Mouse (Mus musculus): ENCODE measurements around the gene Dyrk1a.
A peak's percentile ranks its signal among the peaks of the same experiment; 100 is the strongest.

Gene Dyrk1a

DNA sequence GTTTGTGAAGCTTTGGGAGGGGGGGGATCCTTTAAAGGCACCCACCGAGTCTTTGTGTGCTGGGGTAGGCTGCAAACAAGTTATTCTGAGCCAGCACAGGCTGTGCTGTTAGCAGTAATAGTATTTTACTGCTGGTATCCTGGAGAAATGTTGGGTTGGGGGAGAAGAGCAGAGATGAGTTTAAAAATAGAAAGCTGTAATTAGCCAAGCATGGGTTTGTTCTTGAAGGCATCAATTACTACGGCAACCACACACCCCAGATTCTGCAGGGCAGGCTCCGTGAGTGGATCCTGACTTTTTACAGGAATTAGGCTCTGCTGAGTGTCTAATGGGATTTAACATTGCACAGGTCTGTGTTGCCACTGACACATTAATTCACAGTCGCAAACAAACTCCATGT lies 149.1 kb downstream of the Dyrk1a start:
- DNase-seq (ENCODE audit: low read depth), result no peak

DNA sequence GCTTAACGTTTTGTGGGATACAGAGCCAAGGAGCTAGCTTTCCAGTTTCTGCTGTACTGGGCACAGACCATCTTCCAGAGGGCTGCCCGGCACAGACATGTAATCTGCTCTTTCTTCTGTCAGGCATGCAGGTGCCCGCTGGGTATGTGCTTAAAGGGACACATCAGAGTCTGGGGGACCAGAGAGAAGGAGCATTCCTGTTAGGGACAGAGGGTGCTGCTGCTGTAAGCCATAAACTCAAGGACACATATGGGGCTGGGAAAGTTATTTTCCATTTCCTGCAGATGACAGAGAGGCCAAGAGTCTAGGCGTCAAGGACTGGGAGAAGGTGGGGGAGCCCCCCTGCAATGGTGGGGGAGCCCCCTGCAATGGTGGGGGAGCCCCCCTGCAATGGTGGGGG lies 149.7 kb downstream of the Dyrk1a start:
- no peak for DNase-seq (ENCODE audit: low read depth)

DNA sequence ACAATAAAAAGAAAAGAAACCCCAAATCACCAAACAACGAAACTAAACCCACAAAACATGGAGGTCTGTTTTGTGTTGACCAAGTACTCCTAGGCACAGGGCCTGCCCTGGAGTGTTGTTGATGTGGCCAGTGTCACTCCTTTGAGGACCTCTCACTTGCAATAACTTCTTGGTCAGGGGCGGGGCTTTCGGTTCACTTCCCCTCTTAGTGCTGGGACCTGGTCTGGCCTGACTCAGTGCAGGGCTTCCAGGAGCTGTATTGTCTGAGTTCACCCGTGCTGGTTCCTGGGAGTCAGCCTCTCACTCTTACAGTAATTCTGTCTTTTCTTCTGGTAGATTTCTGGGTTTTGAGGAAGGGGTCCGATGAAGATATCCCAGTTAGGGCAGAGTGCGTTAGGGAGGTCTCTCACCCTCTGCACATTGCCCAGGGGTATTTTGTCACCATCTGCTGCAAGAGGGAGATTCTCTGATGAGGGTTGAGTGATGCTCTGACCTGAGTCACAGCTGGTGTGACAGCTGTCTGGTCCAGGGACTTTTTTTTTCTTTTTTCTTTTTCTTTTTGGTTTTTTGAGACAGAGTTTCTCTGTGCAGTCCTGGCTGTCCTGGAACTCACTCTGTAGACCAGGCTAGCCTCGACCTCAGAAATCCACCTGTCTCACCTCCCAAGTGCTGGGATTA lies 150.8 kb downstream of the Dyrk1a start:
- DNase-seq (ENCODE audit: low read depth), result peak; percentile 53

DNA sequence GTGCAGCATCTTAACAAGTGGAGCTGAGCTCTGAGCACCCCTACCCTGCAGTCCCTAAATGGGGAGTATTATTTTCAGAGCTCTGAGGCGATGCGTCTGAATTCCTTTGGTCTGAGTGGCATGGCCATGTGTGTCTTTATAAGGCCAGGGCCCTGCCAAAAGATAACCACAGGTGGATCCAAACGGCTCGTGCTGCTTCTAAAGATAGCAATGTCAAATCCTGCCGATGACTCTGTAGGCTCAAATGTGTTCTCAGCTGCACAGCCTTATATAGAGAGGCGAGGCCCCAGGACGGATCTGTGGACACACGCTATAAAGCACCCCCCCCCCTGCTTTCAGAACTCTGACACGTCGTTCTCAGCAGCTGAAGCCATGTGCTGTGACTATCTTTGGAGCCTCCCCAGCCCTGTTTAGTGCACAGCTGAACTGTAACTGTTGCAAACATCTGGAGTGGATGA lies 151.8 kb downstream of the Dyrk1a start:
- DNase-seq (ENCODE audit: low read depth), result no peak

DNA sequence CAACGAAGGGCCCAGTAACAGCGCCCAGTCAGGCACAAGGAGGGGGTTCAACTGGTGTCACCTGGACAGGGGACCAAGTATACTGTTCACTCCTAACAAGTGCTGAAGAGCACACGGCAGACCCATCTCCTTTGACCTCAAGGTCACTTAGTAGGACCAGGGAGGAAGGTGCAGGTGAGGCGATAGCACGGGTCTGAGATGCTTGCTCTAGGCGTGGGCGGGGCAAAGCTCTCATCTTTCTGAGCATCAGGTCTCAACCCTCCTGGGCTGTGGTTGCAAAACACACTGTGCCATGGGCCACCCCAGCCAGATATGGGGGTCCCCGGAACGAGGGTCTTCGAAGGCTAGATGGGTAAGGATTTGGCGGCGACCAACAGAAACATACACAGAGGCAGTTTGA lies 153.1 kb downstream of the Dyrk1a start:
- no peak for DNase-seq (ENCODE audit: low read depth)

DNA sequence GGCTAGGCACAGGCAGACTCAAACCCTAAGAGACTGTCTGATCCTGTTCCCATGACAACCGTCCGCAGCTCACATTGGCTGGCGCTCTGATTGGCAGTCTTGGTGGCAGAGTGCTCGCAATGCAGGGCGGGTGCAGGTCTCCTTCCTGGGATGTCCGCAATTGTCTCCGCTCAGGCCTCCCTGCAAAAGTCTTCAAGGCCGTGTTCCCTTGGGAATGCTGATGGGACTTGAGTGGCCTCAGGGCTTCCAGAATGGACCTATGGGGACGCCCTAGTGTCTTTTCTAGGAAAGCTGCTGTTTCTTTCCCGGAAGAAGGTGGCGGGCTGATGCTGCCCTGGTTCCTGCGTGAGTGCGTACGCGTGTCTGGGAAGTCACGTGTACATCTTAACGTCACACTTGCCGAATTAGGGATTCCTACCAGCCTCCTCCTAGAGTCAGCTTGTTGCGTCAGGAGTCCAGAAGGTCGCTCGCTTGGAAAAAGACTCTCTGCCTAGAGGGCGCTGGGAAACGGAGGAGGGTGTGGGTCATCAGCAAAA lies 154.3 kb downstream of the Dyrk1a start:
- no peak for DNase-seq (ENCODE audit: low read depth)

DNA sequence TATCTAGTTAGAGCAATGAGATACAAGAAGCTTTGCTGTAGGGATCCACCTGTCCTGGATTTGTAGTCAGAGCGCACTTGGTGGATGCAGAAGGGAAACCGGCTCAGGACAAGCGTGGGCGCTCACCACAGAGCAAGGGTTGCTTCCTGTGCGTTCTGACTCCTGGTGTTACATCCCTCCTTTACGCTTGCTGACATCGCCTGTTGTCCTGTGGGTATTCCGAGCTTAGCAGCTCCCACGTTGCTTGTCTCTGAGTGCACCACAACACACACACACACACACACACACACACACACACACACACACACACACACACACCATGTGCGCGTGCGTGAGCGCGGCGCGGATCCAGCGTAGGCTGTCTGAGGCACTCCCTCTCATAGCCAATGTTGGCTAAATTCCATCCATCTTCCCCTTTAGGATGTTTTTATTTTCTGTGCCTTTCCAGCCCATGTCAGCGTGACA lies 155.0 kb downstream of the Dyrk1a start:
- DNase-seq (ENCODE audit: low read depth), result no peak

DNA sequence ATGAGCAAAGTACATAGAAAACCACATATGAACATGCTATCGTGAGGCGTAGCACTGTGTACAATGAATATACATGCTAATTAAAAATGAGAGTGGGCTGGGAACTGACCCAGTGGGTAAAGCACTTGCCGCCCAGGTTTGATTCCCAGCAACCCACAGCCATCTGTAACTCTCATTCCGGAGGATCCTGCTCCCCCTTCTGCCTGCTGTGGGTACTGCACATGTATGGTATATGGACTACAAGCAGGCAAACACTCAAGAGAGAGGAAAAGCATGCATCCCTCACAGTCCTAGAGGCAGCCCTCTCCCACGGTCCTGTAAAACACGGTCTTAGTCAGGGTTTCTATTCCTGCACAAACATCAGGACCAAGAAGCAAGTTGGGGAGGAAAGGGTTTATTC lies 159.4 kb downstream of the Dyrk1a start:
- DNase-seq (ENCODE audit: low read depth), result no peak

DNA sequence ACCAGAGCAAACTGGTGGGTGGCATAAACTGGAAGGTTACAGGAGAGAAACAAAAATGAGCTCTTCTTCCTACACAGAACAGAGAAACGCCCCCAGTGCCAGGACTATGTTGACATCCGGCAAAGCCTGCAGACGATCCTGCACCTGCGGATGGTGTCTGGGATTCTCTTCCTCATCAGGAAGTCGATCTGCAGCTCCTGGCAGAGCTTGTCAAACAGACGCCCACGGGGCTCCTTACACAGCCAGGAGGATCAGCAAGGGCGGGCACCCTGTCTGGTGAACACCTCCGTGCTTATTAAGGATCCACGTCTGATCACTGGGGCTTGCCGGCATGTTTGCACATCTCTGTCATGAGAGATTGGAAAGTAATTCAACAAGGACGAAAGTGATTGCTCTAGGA lies 161.2 kb downstream of the Dyrk1a start:
- DNase-seq (ENCODE audit: low read depth), result no peak

DNA sequence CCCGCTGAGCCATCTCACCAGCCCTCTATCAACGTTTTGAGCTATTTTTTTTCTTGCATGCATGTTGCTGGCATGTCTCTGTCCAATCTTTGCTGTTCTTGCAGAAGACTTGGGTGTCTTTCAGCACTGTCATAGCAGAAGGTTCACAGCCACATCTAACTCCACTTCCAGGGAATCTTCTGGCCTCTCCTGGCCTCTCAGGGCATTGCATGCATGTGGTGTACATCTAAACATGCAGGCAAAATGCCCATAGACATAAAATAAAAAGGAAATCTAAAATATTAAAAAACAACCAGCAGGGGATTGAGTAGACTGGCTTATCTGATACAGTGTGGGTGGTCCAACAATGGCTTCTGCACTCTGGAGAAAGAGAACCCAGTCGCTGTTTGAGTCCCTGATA lies 165.7 kb downstream of the Dyrk1a start:
- DNase-seq (ENCODE audit: low read depth), result peak; percentile 45

DNA sequence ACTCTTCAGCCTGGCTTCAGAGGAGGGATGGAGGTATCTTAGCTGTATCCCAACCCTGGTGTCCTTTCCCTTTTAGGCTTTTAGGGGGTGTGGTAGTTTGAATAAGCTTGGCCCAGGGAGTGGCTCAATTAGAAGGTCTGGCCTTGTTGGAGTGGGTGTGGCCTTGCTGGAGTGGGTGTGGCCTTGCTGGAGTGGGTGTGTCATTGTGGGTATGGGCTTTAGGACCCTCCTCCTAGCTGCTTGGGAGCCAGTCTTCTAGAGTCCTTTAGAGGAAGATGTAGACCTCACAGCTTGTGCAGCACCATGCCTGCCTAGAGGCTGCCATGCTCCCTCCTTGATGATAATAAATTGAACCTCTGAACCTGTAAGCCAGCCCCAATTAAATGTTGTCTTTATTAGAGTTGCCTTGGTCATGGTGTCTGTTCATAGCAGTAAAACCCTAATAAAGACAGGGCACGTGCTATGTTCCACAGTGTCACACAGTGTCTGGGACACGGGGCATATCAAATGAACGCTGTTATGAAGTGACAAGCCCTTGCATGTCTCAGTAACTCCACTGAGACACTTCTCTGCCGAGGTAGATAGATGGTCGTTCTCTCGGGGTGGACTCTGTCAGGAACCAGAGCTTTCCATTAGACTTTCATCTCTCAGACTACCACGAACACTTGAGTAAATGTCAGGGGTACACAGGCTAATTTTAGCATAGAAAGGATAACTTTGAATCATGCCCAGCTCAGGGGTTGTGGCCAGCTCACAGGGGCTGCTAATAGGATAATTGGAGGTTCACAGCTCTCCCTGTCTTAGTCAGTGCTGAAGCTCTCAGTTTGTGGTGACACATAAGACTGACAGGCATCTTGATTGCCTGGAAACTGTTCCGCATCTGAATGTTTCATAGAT lies 166.9 kb downstream of the Dyrk1a start:
- no peak for DNase-seq (ENCODE audit: low read depth)

DNA sequence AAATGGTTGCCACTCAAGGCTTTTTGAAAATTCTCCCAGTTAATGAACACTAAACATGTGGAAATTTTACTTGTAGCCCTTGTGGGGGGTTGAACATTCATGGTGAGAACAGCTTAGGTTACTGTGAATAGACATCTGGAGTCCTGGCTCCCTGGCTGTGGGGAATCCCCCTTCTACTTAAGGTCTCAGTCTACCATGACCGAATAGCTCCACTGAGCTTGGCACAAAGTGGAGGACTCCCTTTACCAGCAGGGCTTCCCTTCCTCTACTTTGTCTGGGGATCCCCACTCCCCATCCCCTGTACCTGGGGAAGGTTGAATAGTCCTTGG lies 167.5 kb downstream of the Dyrk1a start:
- DNase-seq (ENCODE audit: low read depth), result no peak

DNA sequence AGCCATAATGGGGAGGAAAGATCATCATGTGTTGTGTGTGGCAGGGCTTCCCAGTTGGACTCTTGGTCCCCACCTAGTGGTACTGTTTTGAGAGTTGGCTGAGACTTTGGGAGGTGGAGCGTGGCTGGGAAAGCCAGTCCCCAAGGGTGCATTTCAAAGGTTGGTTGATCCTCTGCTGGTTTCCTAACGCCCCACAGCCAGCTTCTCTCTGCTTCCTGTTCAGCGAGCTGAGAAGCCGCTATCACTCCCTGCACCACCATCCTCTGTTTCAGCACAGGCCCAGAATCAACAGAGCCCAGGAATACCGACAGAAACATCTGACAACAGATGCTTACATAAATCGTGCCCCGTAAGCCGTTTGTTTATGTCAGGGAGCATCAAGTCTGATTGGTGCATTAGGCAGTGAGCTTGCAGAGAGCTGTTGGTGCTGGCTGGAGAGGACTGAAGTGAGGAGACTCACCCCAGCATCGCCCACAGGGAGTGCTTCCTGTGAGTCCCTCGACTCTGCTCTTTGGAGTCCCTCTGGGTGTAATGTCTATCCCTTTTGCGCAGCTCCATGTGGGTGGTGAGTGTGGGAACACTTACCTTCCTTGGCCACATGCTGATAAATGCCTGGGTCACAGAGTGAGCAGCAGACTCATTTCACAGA lies 174.2 kb downstream of the Dyrk1a start:
- DNase-seq (ENCODE audit: low read depth), result peak; percentile 89

DNA sequence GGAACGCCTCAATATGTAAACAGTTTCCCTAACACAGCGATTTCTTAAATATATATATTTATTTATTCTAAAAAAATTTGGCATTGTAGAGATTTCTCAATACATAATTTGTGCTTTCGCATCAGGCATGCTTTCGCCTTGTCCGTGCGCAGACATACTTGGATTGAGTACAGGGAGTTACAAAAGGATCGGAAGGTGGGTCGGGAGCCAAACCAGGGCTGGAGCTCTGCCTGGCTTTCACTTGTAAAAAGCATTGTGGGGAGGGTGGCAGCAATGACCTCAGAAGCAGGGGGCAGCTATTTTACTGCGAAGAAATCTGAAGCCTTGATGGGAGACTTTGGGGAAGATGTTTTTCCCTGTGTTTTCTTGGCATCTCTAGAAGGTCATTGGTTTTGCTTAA lies 175.2 kb downstream of the Dyrk1a start:
- DNase-seq (ENCODE audit: low read depth), result no peak

Data from 416B (cell line).